ENCODE assay signal across 8 mouse cellular contexts in the genomic region with DNA sequence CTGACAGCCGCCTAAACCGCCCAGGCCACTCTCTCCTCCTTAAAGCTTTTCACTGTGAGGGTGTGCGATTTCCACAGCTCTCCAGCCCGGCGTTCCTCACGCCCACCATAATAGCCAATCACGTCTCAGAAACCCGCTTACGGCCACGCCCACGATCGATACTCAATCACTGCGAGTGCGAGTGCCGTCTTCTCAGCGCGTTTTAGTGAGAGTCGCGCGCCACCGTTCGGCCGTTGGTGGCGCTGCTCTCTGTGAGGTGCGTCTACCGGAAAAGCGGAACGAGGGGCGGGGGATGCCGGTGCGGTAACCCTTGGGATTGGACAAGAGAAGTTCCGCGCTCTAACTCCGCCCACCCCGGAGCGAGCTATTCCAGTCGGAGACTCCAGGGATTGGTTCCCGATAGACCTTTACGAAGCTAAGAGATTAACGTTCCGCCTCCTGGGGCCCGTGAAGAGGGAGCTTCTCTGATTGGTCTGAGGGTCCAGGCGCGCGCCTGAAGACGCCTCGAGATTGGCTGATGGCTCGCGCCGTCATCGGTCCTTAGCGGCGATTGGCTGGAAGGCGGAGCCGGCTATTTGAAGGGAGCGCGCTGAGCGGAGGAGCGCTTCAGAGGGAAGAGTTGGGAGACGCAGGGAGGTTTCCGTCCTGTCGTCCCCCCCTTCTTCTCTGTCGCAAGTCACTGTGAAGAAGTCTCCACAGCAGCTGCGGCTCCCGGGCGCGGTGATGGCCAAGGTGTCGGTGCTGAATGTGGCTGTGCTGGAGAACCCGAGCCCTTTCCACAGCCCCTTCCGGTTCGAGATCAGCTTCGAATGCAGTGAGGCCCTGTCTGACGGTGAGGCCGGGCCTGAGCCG. TPM values are rescaled to one million over a fixed set of nuclear protein-coding genes. Genes with fewer than 3 reads are reported as not detected.
DNase-seq lines count a peak whose midpoint lies in the region; ATAC-seq lines count a peak whose summit lies in the region.

A gene (minus strand): TSS at position 100 of the 852 bp plus-strand sequence.
A gene (plus strand): TSS at position 402 of the 852 bp plus-strand sequence.

- H3K9me3 ChIP-seq in hindbrain, embryonic 14.5 days (ENCODE audit: control insufficient read depth, low read length) = no peaks in the 10 kb centered on the region

- no peaks in the 10 kb centered on the region for H3K27me3 ChIP-seq in hindbrain, embryonic 14.5 days (ENCODE audit: control insufficient read depth, insufficient read depth, low read length)

- under 1% methylated on average over 75 of the region's 75 CpGs for WGBS in hindbrain, embryonic 14.5 days

- DNase-seq in R1 (ENCODE audit: low read depth, low spot score) = peak; percentile 100
- DNase-seq in cerebellum, postnatal 25 days = peak; percentile 97 to 99
- peak; percentile 93 to 96 for DNase-seq in frontal cortex, postnatal 25 days (ENCODE audit: low spot score in 2 of 2)
- peak; percentile 99 for DNase-seq in hindbrain, embryonic 14.5 days (ENCODE audit: low spot score)
- peak; percentile 96 to 98 for DNase-seq in layer of hippocampus, postnatal 36 days
- DNase-seq in lung, postnatal 36 days = peak; percentile 100
- DNase-seq in retina, postnatal 1 day = peak; percentile 100
- DNase-seq in urinary bladder, adult 18-20 months (ENCODE audit: low spot score in 2 of 2) = peak; percentile 85 to 96

- peak; percentile 99 for ATAC-seq in hindbrain, embryonic 14.5 days (ENCODE audit: low FRiP score)

- H3K9ac ChIP-seq in hindbrain, embryonic 14.5 days = peak within 1 kb of the TSS; percentile 45

- no peaks in the 10 kb centered on the region for H3K36me3 ChIP-seq in hindbrain, embryonic 14.5 days (replicated peaks; ENCODE audit: control insufficient read depth, insufficient read depth)

- peaks cover 6% of the 10 kb centered on the region; the same call in 1 of the 2 replicates for H3K4me1 ChIP-seq in hindbrain, embryonic 14.5 days (replicated peaks; ENCODE audit: control insufficient read depth, insufficient read depth, low read length)

- H3K4me3 ChIP-seq in hindbrain, embryonic 14.5 days (replicated peaks; ENCODE audit: low read length) = peak within 1 kb of the TSS; percentile 45

- 0 out of 2 replicates have a peak within 1 kb of the TSS, but pooled peaks have one; percentile 1 for H3K27ac ChIP-seq in hindbrain, embryonic 14.5 days

- peak within 1 kb of the TSS; percentile 91 for H3K4me2 ChIP-seq in hindbrain, embryonic 14.5 days (replicated peaks)

RNA-seq across cellular contexts. Expression of the first gene that starts in this region (rescaled TPM):
- polyA plus RNA-seq in hindbrain, embryonic 14.5 days (2014; fragmentation: Nextera tagmentation; extraction: Ambion mirVana) = 0.76 and 1.1 TPM in 2 replicates
- total RNA-seq in layer of hippocampus, postnatal 36 days (2021) = under 1 TPM; 0.43 to 0.47 TPM

RNA-seq across cellular contexts. Expression of the second gene that starts in this region (rescaled TPM):
- polyA plus RNA-seq in hindbrain, embryonic 14.5 days (2014; fragmentation: Nextera tagmentation; extraction: Ambion mirVana) = 10.5 and 10.7 TPM in 2 replicates
- total RNA-seq in layer of hippocampus, postnatal 36 days (2021) = under 1 TPM; 0.32 to 0.48 TPM

Comparison
In these comparisons a context has a peak if more than half of its experiments do, and no peak if none do; other contexts are left out.
1. Peak in every context shown above with its lines: DNase-seq, ATAC-seq, H3K4me3 ChIP-seq and H3K27ac ChIP-seq.
2. Peak in DNase-seq in layer of hippocampus, postnatal 36 days; RNA of the genes that start here not detected or under 1 TPM.